Mouse (Mus musculus) gastrocnemius, postnatal 4 days (tissue): Measurements from ENCODE around the gene Ncor2. TPM values are rescaled to one million over a fixed set of nuclear protein-coding genes. Genes with fewer than 3 reads are reported as not detected.

Experiments used
- DNase-seq, 2 experiments: peaks; one replicate each; pipeline ENCODE4 v3.0.0; 2021 to 2022; ENCODE audit warnings: low spot score in 2 of 2, mixed read lengths in 2 of 2
- total RNA-seq, 2 experiments: library from RNA; stranded (reverse); gene quantifications; 2 replicates each; pipeline ENCODE4 v1.2.3; 2021

Gene Ncor2
- total RNA-seq, 2 experiments from 2014 or later = 168 to 179 TPM

- no peak for DNase-seq
Observed at GRCm38 (mm10) chr5:125132566-125133260, 46.3 kb downstream of the Ncor2 start.

- no peak for DNase-seq
Observed at GRCm38 (mm10) chr5:125132069-125132468, 47.0 kb downstream of the Ncor2 start.

GRCm38 (mm10) chr5:125130406-125130805, 48.6 kb downstream of the Ncor2 start:
- DNase-seq = no peak

- DNase-seq = no peak
Observed at GRCm38 (mm10) chr5:125128939-125129385, 50.1 kb downstream of the Ncor2 start.

- no peak for DNase-seq
Observed at GRCm38 (mm10) chr5:125127920-125128319, 51.1 kb downstream of the Ncor2 start.

GRCm38 (mm10) chr5:125127426-125127825, 51.6 kb downstream of the Ncor2 start:
- no peak for DNase-seq

- DNase-seq = no peak
Observed at GRCm38 (mm10) chr5:125125966-125126464, 53.0 kb downstream of the Ncor2 start.

- no peak for DNase-seq
Observed at GRCm38 (mm10) chr5:125125219-125125618, 53.8 kb downstream of the Ncor2 start.

GRCm38 (mm10) chr5:125124002-125124401, 55.0 kb downstream of the Ncor2 start:
- DNase-seq = no peak

GRCm38 (mm10) chr5:125123206-125123605, 55.8 kb downstream of the Ncor2 start:
- no peak for DNase-seq

- no peak for DNase-seq
Observed at GRCm38 (mm10) chr5:125122546-125122945, 56.5 kb downstream of the Ncor2 start.

- no peak for DNase-seq
Observed at GRCm38 (mm10) chr5:125122049-125122448, 57.0 kb downstream of the Ncor2 start.

GRCm38 (mm10) chr5:125120517-125121303, 58.3 kb downstream of the Ncor2 start:
- DNase-seq = no peak

GRCm38 (mm10) chr5:125117238-125117637, 61.8 kb downstream of the Ncor2 start:
- no peak for DNase-seq

- DNase-seq = no peak
Observed at GRCm38 (mm10) chr5:125113029-125113428, 66.0 kb downstream of the Ncor2 start.

GRCm38 (mm10) chr5:125112588-125112987, 66.4 kb downstream of the Ncor2 start:
- DNase-seq = no peak

GRCm38 (mm10) chr5:125111137-125111536, 67.9 kb downstream of the Ncor2 start:
- peak; percentile 58 to 80 for DNase-seq

- DNase-seq = no peak
Observed at GRCm38 (mm10) chr5:125110722-125111121, 68.3 kb downstream of the Ncor2 start.

GRCm38 (mm10) chr5:125110196-125110595, 68.8 kb downstream of the Ncor2 start:
- DNase-seq = no peak

- peak; percentile 49 to 75 for DNase-seq
Observed at GRCm38 (mm10) chr5:125107011-125107651, 71.9 kb downstream of the Ncor2 start.

GRCm38 (mm10) chr5:125106191-125106590, 72.8 kb downstream of the Ncor2 start:
- DNase-seq = peak in 1 of 2 experiments; percentile 41

- no peak for DNase-seq
Observed at GRCm38 (mm10) chr5:125104841-125105240, 74.2 kb downstream of the Ncor2 start.
